Mouse (Mus musculus) limb, embryonic 12.5 days (tissue): ENCODE measurements at regions not wholly inside any gene's neighbourhood (a gene's known extent, or its start where the extent isn't known, plus 50 kb on each side); places are given as distances from the start of the nearest gene placed in this dataset.
"Not testable (repeated sequence)": the region's sequence is repeated elsewhere in the genome, so short reads cannot be mapped to it uniquely, and the experiment has no call there.

Experiments used
- ATAC-seq: fragments of 200-750 bp; cut with Nextera tagmentation; 2 replicates; pipeline ENCODE4 v1.8.0; 2017; ENCODE audit warnings: low read depth, moderate TSS enrichment; ENCODE audit not compliant: insufficient number of reproducible peaks, insufficient read depth, low FRiP score, low TSS enrichment
- H3K27ac ChIP-seq: fragments of 300-500 bp; sonication (generic); 2 replicates; pipeline ENCODE4 v1.5.1; 2016; ENCODE audit warnings: mild to moderate bottlenecking, moderate library complexity
- H3K27me3 ChIP-seq: fragments of 300-500 bp; sonication (generic); 2 replicates; pipeline ENCODE4 v1.6.1; 2016; ENCODE audit warnings: mild to moderate bottlenecking, moderate library complexity
- H3K36me3 ChIP-seq: fragments of 300-500 bp; sonication (generic); 2 replicates; pipeline ENCODE4 v1.6.1; 2016; ENCODE audit warnings: mild to moderate bottlenecking, moderate library complexity
- H3K4me1 ChIP-seq: fragments of 300-500 bp; sonication (generic); replicated peaks from 2 replicates; pipeline ENCODE4 v1.6.1; 2016
- H3K4me2 ChIP-seq: fragments of 300-500 bp; sonication (generic); 2 replicates; pipeline ENCODE4 v1.6.1; 2016; ENCODE audit warnings: mild to moderate bottlenecking, moderate library complexity
- H3K4me3 ChIP-seq: fragments of 300-500 bp; sonication (generic); replicated peaks from 2 replicates; pipeline ENCODE4 v1.5.1; 2016; ENCODE audit warnings: mild to moderate bottlenecking
- H3K9ac ChIP-seq: fragments of 300-500 bp; sonication (generic); replicated peaks from 2 replicates; pipeline ENCODE4 v1.6.1; 2016; ENCODE audit warnings: mild to moderate bottlenecking, moderate library complexity
- H3K9me3 ChIP-seq: fragments of 300-500 bp; sonication (generic); 2 replicates; pipeline ENCODE4 v1.6.1; 2016; ENCODE audit warnings: mild to moderate bottlenecking, moderate library complexity
- WGBS: fragments of 180-500 bp; shearing (Covaris S2); methylation state at CpG from one replicate; pipeline ENCODE4 v1.1.7; 2016; 5-methylcytosine and 5-hydroxymethylcytosine counted together

DNA sequence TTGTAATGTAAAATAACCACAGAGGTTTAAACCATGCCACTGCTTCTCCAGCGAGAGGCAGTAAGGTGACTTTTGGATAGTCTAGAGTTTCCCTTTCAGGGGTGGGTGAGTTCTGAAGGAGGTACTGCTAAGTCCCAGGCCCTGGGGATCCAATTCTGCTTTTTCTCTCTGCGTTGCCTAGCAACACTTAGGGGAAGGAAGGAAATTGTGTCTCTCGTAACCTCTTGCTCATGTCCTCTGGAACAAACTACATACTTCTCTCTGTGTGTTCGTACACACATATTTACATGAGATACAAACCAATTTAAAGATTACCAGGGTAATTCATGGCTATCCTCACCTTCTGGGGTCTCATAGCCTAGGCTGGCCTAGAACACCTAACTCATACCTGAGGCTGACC is 118.7 kb upstream of the Mrps10 start:
- Histone ChIP-seq H3K9me3 (no peaks in the 10 kb centered on the region), H3K36me3 (peaks cover 36% of the 10 kb centered on the region), H3K9ac (no peak overlapping the region), H3K27me3 (no peaks in the 10 kb centered on the region), H3K4me2 (no peak overlapping the region), H3K27ac (no peak overlapping the region), H3K4me3 (no peak overlapping the region), H3K4me1 (peaks cover 6% of the 10 kb centered on the region; the same call in 1 of the 2 replicates)
- ATAC-seq = no peak
- 77% methylated on average over 4 of the region's 4 CpGs for WGBS

DNA sequence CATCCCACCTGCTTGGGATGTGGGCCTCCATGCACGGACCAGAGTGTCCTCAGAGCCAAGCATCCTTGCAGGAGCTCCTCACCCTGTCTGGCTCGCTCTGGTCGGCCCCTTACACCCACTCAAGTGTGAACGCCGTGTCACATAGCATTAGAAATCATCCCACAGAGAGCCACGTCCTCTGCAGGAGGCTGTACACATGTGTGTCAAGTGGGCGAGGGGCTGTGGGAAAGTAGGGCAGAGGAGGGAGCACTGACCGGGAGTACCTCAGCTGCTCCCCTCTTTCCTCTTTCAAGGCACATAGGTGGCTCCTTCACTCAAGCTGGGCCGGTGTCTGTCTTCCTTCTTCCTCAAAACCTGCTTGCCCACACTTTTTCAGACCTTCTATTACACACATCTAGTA is 119.5 kb upstream of the Mrps10 start:
- H3K9ac ChIP-seq = no peak overlapping the region
- no peak overlapping the region for H3K4me3 ChIP-seq
- H3K27ac ChIP-seq = no peak overlapping the region
- WGBS = 91% methylated on average over 9 of the region's 9 CpGs
- no peak overlapping the region for H3K4me2 ChIP-seq
- no peak for ATAC-seq
- H3K4me1 ChIP-seq = peaks cover 6% of the 10 kb centered on the region; the same call in 1 of the 2 replicates
- H3K27me3 ChIP-seq = no peaks in the 10 kb centered on the region
- peaks cover 32% of the 10 kb centered on the region for H3K36me3 ChIP-seq
- H3K9me3 ChIP-seq = no peaks in the 10 kb centered on the region

DNA sequence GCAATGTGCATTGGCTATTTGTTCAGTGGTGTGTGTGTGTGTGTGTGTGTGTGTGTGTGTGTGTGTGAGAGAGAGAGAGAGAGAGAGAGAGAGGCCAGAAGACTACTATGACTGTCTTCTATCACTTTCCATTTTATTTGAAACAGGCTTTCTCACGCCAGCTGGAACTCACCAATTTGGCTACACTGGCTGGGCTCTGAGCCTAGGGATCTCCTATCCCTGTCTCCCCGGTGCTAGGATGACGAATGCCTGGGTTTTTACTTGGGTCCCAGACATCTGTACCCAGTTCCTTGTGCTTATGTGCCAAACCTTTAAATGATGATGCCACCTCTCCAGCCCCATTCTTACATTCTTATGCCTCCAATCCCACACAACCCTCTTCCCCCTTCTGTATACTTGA is 120.6 kb upstream of the Mrps10 start:
- no peak for ATAC-seq
- H3K4me3 ChIP-seq = no peak overlapping the region
- WGBS = 87% methylated on average over 3 of the region's 3 CpGs

DNA sequence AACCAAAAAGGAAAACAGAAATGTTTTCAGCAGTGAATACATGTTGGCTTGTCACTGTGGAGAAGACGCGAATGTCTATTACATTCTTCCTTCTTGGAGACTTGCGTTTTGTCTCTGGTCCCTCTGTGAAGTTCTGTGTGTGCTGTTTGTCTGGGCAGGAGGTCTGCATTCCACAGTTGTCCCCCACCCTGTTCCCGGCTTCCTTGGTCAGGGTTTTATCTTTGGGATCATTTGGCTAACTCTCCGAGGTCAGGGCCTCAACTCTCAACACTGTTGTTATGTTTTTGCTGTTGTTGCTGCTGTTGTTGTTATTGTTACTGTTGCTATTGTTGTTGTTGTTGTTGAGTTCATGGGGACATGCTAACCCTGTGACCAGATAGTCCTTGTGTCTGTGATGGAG is 121.2 kb upstream of the Mrps10 start:
- H3K4me3 ChIP-seq = no peak overlapping the region
- peaks cover 35% of the 10 kb centered on the region for H3K36me3 ChIP-seq
- H3K4me2 ChIP-seq = no peak overlapping the region
- H3K4me1 ChIP-seq = peaks cover 6% of the 10 kb centered on the region; the same call in 1 of the 2 replicates
- H3K27me3 ChIP-seq = no peaks in the 10 kb centered on the region
- no peaks in the 10 kb centered on the region for H3K9me3 ChIP-seq
- ATAC-seq = no peak
- H3K27ac ChIP-seq = no peak overlapping the region
- 90% methylated on average over 5 of the region's 5 CpGs for WGBS
- H3K9ac ChIP-seq = no peak overlapping the region

More for the DNA sequence above, 120.6 kb upstream of the Mrps10 start:
- no peaks in the 10 kb centered on the region for H3K9me3 ChIP-seq
- peaks cover 38% of the 10 kb centered on the region for H3K36me3 ChIP-seq
- H3K27me3 ChIP-seq = no peaks in the 10 kb centered on the region
- no peak overlapping the region for H3K9ac ChIP-seq
- no peak overlapping the region for H3K4me2 ChIP-seq
- H3K27ac ChIP-seq = no peak overlapping the region
- H3K4me1 ChIP-seq = peaks cover 6% of the 10 kb centered on the region; the same call in 1 of the 2 replicates

DNA sequence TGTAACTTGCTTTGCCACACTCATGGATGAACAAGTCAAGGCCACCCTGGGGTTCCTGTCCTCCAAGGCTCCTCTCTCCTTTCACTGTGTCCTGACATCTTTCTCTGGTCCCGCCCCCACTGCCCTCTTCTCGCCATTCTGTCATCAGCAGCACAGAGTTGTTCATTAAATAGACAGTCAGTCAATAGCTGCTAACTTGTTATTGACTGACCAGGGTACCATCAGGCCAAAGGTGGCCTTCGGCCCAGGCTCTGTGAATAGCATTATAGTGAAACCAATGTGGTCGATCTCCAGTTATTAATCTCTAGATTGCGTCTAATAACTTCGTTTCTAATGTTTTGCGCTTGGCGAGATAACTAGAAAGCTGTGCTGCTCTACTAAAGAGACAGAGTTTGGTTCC is 122.1 kb upstream of the Mrps10 start:
- WGBS = 92% methylated on average over 8 of the region's 8 CpGs
- ATAC-seq = no peak

GRCm38 (mm10) chr17:47245635-47246034 is 123.1 kb upstream of the Mrps10 start:
- peaks cover 6% of the 10 kb centered on the region; the same call in 1 of the 2 replicates for H3K4me1 ChIP-seq
- WGBS = 95% methylated on average over 9 of the region's 9 CpGs
- peaks cover 27% of the 10 kb centered on the region for H3K36me3 ChIP-seq

More for the DNA sequence above, 122.1 kb upstream of the Mrps10 start:
- Histone ChIP-seq H3K36me3 (peaks cover 27% of the 10 kb centered on the region), H3K4me3 (no peak overlapping the region), H3K9me3 (no peaks in the 10 kb centered on the region), H3K9ac (no peak overlapping the region), H3K27ac (no peak overlapping the region), H3K4me1 (peaks cover 6% of the 10 kb centered on the region; the same call in 1 of the 2 replicates), H3K4me2 (no peak overlapping the region), H3K27me3 (no peaks in the 10 kb centered on the region)

GRCm38 (mm10) chr17:47239086-47239485 is 129.6 kb upstream of the Mrps10 start:
- no peak overlapping the region for H3K27ac ChIP-seq
- no peaks in the 10 kb centered on the region for H3K27me3 ChIP-seq
- no peaks in the 10 kb centered on the region for H3K9me3 ChIP-seq
- H3K9ac ChIP-seq = no peak overlapping the region
- no peaks in the 10 kb centered on the region for H3K4me1 ChIP-seq
- peaks cover 68% of the 10 kb centered on the region for H3K36me3 ChIP-seq
- 94% methylated on average over 4 of the region's 4 CpGs for WGBS
- no peak for ATAC-seq
- H3K4me3 ChIP-seq = no peak overlapping the region
- no peak overlapping the region for H3K4me2 ChIP-seq

More at GRCm38 (mm10) chr17:47245635-47246034, 123.1 kb upstream of the Mrps10 start:
- H3K9me3 ChIP-seq = no peaks in the 10 kb centered on the region
- no peak overlapping the region for H3K4me3 ChIP-seq
- ATAC-seq = no peak
- no peaks in the 10 kb centered on the region for H3K27me3 ChIP-seq
- no peak overlapping the region for H3K27ac ChIP-seq
- no peak overlapping the region for H3K4me2 ChIP-seq
- H3K9ac ChIP-seq = no peak overlapping the region

- H3K4me3 ChIP-seq, H3K27me3 ChIP-seq, H3K27ac ChIP-seq, H3K4me2 ChIP-seq, H3K4me1 ChIP-seq, H3K9ac ChIP-seq, H3K9me3 ChIP-seq, ATAC-seq: not testable (repeated sequence)
- peaks cover 56% of the 10 kb centered on the region for H3K36me3 ChIP-seq
- 93% methylated on average over 3 of the region's 3 CpGs for WGBS
These were observed 130.8 kb upstream of the Mrps10 start for GRCm38 (mm10) chr17:47237881-47238280.

- peaks cover 12% of the 10 kb centered on the region for H3K9me3 ChIP-seq
- peaks cover 76% of the 10 kb centered on the region for H3K36me3 ChIP-seq
- WGBS = 86% methylated on average over 11 of the region's 11 CpGs
- H3K27me3 ChIP-seq = no peaks in the 10 kb centered on the region
- H3K27ac ChIP-seq = no peak overlapping the region
- H3K9ac ChIP-seq = no peak overlapping the region
- no peak for ATAC-seq
- H3K4me3 ChIP-seq = no peak overlapping the region
- no peak overlapping the region for H3K4me2 ChIP-seq
- H3K4me1 ChIP-seq = peaks cover 4% of the 10 kb centered on the region; the same call in 1 of the 2 replicates
These were observed 134.3 kb upstream of the Mrps10 start for GRCm38 (mm10) chr17:47234343-47234742.

- Histone ChIP-seq H3K27me3 (no peaks in the 10 kb centered on the region), H3K9me3 (peaks cover 18% of the 10 kb centered on the region), H3K9ac (no peak overlapping the region), H3K4me3 (no peak overlapping the region), H3K36me3 (peaks cover 76% of the 10 kb centered on the region), H3K27ac (no peak overlapping the region), H3K4me2 (no peak overlapping the region), H3K4me1 (peaks cover 4% of the 10 kb centered on the region; the same call in 1 of the 2 replicates)
- ATAC-seq = no peak
- WGBS = 32% methylated on average over 8 of the region's 8 CpGs
These were observed 135.5 kb upstream of the Mrps10 start for GRCm38 (mm10) chr17:47233003-47233678.

- ATAC-seq = no peak
- Histone ChIP-seq H3K36me3 (peaks cover 56% of the 10 kb centered on the region), H3K4me2 (no peak overlapping the region)
These were observed 138.0 kb upstream of the Mrps10 start for GRCm38 (mm10) chr17:47230715-47231114.

GRCm38 (mm10) chr17:47226391-47226790 is 142.3 kb upstream of the Mrps10 start:
- Histone ChIP-seq H3K27me3 (no peaks in the 10 kb centered on the region), H3K4me3 (no peak overlapping the region), H3K4me2 (no peak overlapping the region), H3K9me3 (peaks cover 18% of the 10 kb centered on the region), H3K4me1 (0 out of 2 replicates have a peak, but pooled peaks cover 4% of the 10 kb centered on the region), H3K36me3 (peaks cover 31% of the 10 kb centered on the region), H3K9ac (no peak overlapping the region), H3K27ac (no peak overlapping the region)
- 75% methylated on average over 11 of the region's 11 CpGs for WGBS
- ATAC-seq = no peak

More at GRCm38 (mm10) chr17:47230715-47231114, 138.0 kb upstream of the Mrps10 start:
- no peaks in the 10 kb centered on the region for H3K27me3 ChIP-seq
- WGBS = 96% methylated on average over 10 of the region's 10 CpGs
- peaks cover 4% of the 10 kb centered on the region; the same call in 1 of the 2 replicates for H3K4me1 ChIP-seq
- no peak overlapping the region for H3K27ac ChIP-seq
- peaks cover 18% of the 10 kb centered on the region for H3K9me3 ChIP-seq
- H3K9ac ChIP-seq = no peak overlapping the region
- no peak overlapping the region for H3K4me3 ChIP-seq
